Mouse (Mus musculus) embryonic facial prominence, embryonic 10.5 days (tissue): ENCODE measurements around the gene Sh3tc1. TPM values are rescaled to one million over a fixed set of nuclear protein-coding genes. Genes with fewer than 3 reads are reported as not detected.

Experiments used
- DNase-seq: peaks from one replicate; pipeline ENCODE4 v3.0.0-alpha.2; 2017; ENCODE audit warnings: low spot score
- H3K27ac ChIP-seq: fragments of 300-500 bp; sonication (generic); replicated peaks from 2 replicates; pipeline ENCODE4 v1.5.1; 2016; ENCODE audit warnings: mild to moderate bottlenecking
- H3K27me3 ChIP-seq: fragments of 300-500 bp; sonication (generic); replicated peaks from 2 replicates; pipeline ENCODE4 v1.6.1; 2016; ENCODE audit warnings: low read depth, mild to moderate bottlenecking; ENCODE audit not compliant: poor library complexity, severe bottlenecking
- H3K36me3 ChIP-seq: fragments of 300-500 bp; sonication (generic); replicated peaks from 2 replicates; pipeline ENCODE4 v1.6.1; 2016; ENCODE audit warnings: mild to moderate bottlenecking, moderate library complexity
- H3K4me1 ChIP-seq: fragments of 300-500 bp; sonication (generic); 2 replicates; pipeline ENCODE4 v1.6.1; 2016
- H3K4me3 ChIP-seq: fragments of 300-500 bp; sonication (generic); 2 replicates; pipeline ENCODE4 v1.5.1; 2016; ENCODE audit warnings: mild to moderate bottlenecking, moderate library complexity
- H3K9me3 ChIP-seq: fragments of 300-500 bp; sonication (generic); 2 replicates; pipeline ENCODE4 v1.6.1; 2016; ENCODE audit warnings: mild to moderate bottlenecking
- WGBS: fragments of 180-500 bp; shearing (Covaris S2); methylation state at CpG from one replicate; pipeline ENCODE4 v1.1.7; 2016; 5-methylcytosine and 5-hydroxymethylcytosine counted together
- polyA plus RNA-seq: library from polyadenylated mRNA; unstranded; fragments of >200 nt; fragmentation: Nextera tagmentation; extraction: Ambion mirVana; gene quantifications from 2 replicates; pipeline ENCODE4 v1.2.1, GENCODE M21; 2016

Sh3tc1 gene
- polyA plus RNA-seq, 1 experiment from 2014 or later: 3.7 TPM

DNA sequence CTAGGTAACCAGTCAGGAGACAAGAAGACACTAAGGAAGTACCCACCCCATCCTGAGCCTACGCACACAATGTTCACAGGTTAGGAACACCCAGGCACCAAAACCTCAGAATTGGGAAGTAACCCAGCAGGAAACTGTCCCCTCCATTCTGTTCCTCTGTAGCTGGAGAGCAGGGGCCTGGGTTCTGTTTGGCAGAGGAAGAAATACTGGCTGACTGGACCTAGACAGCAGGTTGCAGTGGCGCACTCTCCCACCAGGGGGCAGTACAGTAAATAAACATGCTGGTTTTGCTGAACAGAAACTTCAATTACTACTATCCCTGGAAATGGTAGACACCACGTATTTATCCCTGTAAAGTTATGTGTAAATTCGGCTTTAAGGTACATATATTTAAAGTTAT is 7.1 kb upstream of the Sh3tc1 start:
- WGBS: 30% methylated on average over 4 of the region's 4 CpGs
- peak; percentile 74 for DNase-seq
- Histone ChIP-seq H3K4me3 (no peak overlapping the region), H3K27ac (no peak overlapping the region), H3K36me3 (no peaks in the 10 kb centered on the region), H3K9me3 (no peaks in the 10 kb centered on the region), H3K4me1 (no peaks in the 10 kb centered on the region), H3K27me3 (peaks cover 1% of the 10 kb centered on the region; the same call in 1 of the 2 replicates)

- no peak overlapping the region for H3K4me3 ChIP-seq
Observed at GRCm38 (mm10) chr5:35745406-35745805, 5.6 kb upstream of the Sh3tc1 start.

DNA sequence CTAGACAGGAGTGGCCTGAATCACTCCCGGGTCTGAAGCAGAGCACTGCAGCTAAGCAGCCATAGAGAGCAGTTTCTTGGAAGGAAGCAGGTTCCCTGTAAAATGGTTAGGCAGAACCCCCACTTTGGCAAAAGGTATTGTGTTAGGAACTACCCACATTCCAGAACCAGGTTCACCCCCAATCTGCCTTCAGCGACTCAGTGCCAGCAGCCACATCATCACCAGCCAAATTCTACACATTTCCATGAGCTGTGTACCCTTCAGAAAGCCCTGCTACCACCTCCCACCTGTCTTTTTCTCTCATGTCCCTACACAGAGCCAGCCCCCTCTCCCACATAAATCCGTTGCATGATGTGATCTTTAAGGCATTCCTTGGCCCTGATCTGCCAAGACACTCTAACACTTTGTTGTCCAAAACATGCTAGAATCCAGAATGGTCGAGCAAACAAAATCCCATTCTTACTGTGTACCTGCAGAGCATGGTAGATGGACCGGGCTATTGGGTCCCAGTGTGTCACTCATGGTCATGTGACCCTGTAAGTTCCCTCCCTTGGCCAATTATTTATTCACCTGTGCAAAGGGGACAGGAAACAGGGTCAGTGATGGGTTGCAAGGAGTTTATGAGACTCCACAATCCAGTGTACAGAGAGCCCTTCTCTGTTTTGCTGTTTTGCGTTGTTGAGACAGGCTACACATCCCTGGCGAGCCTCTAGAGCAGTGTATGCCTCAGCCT is 4.4 kb upstream of the Sh3tc1 start:
- WGBS: 85% methylated on average over 7 of the region's 7 CpGs
- no peaks in the 10 kb centered on the region for H3K36me3 ChIP-seq
- H3K4me1 ChIP-seq: peaks cover 20% of the 10 kb centered on the region

More at GRCm38 (mm10) chr5:35745406-35745805, 5.6 kb upstream of the Sh3tc1 start:
- peaks cover 16% of the 10 kb centered on the region for H3K27me3 ChIP-seq
- H3K9me3 ChIP-seq: no peaks in the 10 kb centered on the region
- H3K27ac ChIP-seq: no peak overlapping the region
- no peak for DNase-seq
- WGBS: 84% methylated on average over 5 of the region's 5 CpGs
- H3K36me3 ChIP-seq: no peaks in the 10 kb centered on the region
- peaks cover 9% of the 10 kb centered on the region for H3K4me1 ChIP-seq

GRCm38 (mm10) chr5:35743238-35743951 is 3.6 kb upstream of the Sh3tc1 start:
- DNase-seq: no peak
- peaks cover 31% of the 10 kb centered on the region for H3K27me3 ChIP-seq

More for the DNA sequence above, 4.4 kb upstream of the Sh3tc1 start:
- H3K27ac ChIP-seq: no peak overlapping the region
- no peaks in the 10 kb centered on the region for H3K9me3 ChIP-seq
- no peak overlapping the region for H3K4me3 ChIP-seq
- peaks cover 29% of the 10 kb centered on the region for H3K27me3 ChIP-seq
- no peak for DNase-seq

DNA sequence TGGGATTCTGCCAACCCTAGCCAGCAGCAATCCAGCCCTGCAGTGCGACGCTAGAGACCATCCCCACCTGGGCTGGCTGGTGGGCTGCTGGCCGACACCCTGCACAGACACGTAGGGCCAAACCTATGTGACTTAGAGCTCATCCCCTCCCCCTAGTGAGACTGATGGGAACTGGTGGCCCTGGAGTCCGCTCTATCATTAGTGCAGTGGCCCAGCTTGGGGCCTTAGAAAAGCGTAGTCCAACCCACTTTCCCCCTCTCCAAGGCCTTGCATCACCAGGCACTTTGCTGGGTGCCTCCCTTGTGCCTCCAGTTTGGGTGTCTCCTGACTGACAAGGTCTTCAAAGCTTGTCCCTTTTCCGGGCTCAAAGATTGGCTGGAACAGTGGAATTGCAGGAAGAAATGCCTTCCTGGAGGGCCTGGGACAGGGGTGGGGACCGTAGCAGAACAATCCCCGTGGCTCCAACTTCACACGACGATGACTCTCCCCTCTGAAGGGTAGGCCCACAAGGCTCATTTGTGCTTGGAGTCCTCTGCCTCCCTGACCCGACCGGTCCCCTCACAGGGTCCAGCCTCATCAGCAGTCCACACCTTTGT is 1.5 kb upstream of the Sh3tc1 start:
- Histone ChIP-seq H3K4me1 (peaks cover 26% of the 10 kb centered on the region), H3K36me3 (no peaks in the 10 kb centered on the region), H3K27me3 (peaks cover 31% of the 10 kb centered on the region), H3K4me3 (no peak overlapping the region), H3K9me3 (no peaks in the 10 kb centered on the region), H3K27ac (no peak overlapping the region)
- 43% methylated on average over 13 of the region's 13 CpGs for WGBS
- no peak for DNase-seq

More at GRCm38 (mm10) chr5:35743238-35743951, 3.6 kb upstream of the Sh3tc1 start:
- no peaks in the 10 kb centered on the region for H3K9me3 ChIP-seq
- H3K4me3 ChIP-seq: no peak overlapping the region
- WGBS: 77% methylated on average over 8 of the region's 8 CpGs
- H3K36me3 ChIP-seq: no peaks in the 10 kb centered on the region
- peaks cover 20% of the 10 kb centered on the region for H3K4me1 ChIP-seq
- H3K27ac ChIP-seq: no peak overlapping the region

GRCm38 (mm10) chr5:35740716-35741115 is 929 bp upstream of the Sh3tc1 start:
- WGBS: 6% methylated on average over 10 of the region's 10 CpGs
- no peak overlapping the region for H3K4me3 ChIP-seq
- peaks cover 31% of the 10 kb centered on the region for H3K27me3 ChIP-seq
- no peaks in the 10 kb centered on the region for H3K9me3 ChIP-seq
- DNase-seq: no peak
- H3K27ac ChIP-seq: no peak overlapping the region
- peaks cover 26% of the 10 kb centered on the region for H3K4me1 ChIP-seq
- H3K36me3 ChIP-seq: no peaks in the 10 kb centered on the region

- 85% methylated on average over 2 of the region's 2 CpGs for WGBS
Observed at GRCm38 (mm10) chr5:35739005-35739404, 782 bp downstream of the Sh3tc1 start.

GRCm38 (mm10) chr5:35737231-35737901 is 2.4 kb downstream of the Sh3tc1 start:
- 88% methylated on average over 20 of the region's 20 CpGs for WGBS
- Histone ChIP-seq H3K4me1 (peaks cover 26% of the 10 kb centered on the region), H3K27ac (no peak overlapping the region), H3K4me3 (no peak overlapping the region), H3K36me3 (no peaks in the 10 kb centered on the region), H3K27me3 (peaks cover 31% of the 10 kb centered on the region), H3K9me3 (no peaks in the 10 kb centered on the region)
- DNase-seq: no peak

More at GRCm38 (mm10) chr5:35739005-35739404, 782 bp downstream of the Sh3tc1 start:
- no peak for DNase-seq
- peaks cover 26% of the 10 kb centered on the region for H3K4me1 ChIP-seq
- peaks cover 31% of the 10 kb centered on the region for H3K27me3 ChIP-seq
- H3K4me3 ChIP-seq: no peak overlapping the region
- H3K9me3 ChIP-seq: no peaks in the 10 kb centered on the region
- H3K27ac ChIP-seq: no peak overlapping the region
- H3K36me3 ChIP-seq: no peaks in the 10 kb centered on the region

DNA sequence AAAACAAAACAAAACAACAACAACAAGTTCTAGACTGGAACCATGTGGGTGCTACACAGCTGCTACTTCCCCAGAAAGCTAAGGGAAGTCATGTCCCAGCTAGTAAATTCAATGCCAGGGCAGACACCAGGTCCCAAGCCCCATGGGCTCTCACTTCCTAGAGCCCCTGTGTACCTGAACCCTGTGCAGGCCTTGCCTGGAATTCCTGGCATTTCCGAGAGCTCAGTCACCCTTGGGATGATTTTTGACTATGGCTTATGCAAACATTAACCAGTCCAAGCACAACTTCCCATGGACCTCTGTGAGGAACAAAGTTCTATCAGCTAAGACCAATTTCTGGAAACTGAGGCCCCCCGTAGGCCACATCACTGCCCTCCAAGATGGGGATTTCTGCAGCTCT is 6.3 kb downstream of the Sh3tc1 start:
- H3K27ac ChIP-seq: no peak overlapping the region
- no peak overlapping the region for H3K4me3 ChIP-seq
- no peaks in the 10 kb centered on the region for H3K36me3 ChIP-seq
- peaks cover 16% of the 10 kb centered on the region for H3K4me1 ChIP-seq
- no peak for DNase-seq
- no peaks in the 10 kb centered on the region for H3K9me3 ChIP-seq
- WGBS: 75% methylated on average over 2 of the region's 2 CpGs
- H3K27me3 ChIP-seq: no peaks in the 10 kb centered on the region

GRCm38 (mm10) chr5:35731006-35731405 is 8.8 kb downstream of the Sh3tc1 start:
- no peak overlapping the region for H3K4me3 ChIP-seq
- 88% methylated on average over 4 of the region's 4 CpGs for WGBS
- no peaks in the 10 kb centered on the region for H3K36me3 ChIP-seq
- H3K9me3 ChIP-seq: no peaks in the 10 kb centered on the region
- peaks cover 13% of the 10 kb centered on the region for H3K4me1 ChIP-seq
- H3K27me3 ChIP-seq: no peaks in the 10 kb centered on the region
- no peak for DNase-seq
- H3K27ac ChIP-seq: no peak overlapping the region

- DNase-seq: no peak
Observed at GRCm38 (mm10) chr5:35730552-35730951, 9.2 kb downstream of the Sh3tc1 start.

DNA sequence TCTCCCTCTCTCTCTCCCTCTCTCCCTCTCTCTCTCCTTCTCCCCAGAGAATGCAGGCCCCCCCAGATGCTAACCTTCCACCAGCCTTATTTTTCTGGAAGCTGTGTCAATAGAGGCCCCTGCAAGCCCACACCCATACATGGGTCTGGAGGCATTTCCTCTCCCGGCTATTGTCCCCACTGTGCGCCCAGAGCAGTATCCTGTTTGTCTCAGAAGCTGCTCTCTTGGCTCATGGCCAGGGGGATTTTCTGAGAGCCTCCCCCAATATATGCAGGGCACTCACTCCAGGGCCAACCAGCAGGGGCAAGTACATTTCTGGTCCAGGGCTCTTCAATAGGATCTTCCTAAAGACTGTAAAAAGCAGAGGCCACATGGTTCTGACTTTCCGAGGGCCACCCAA is 9.9 kb downstream of the Sh3tc1 start:
- H3K9me3 ChIP-seq: no peaks in the 10 kb centered on the region
- no peak for DNase-seq
- H3K27ac ChIP-seq: 0 out of 2 replicates have a peak overlapping the region, but pooled peaks have one; percentile 80
- no peaks in the 10 kb centered on the region for H3K36me3 ChIP-seq
- no peak overlapping the region for H3K4me3 ChIP-seq
- H3K4me1 ChIP-seq: peaks cover 13% of the 10 kb centered on the region
- 83% methylated on average over 3 of the region's 3 CpGs for WGBS
- no peaks in the 10 kb centered on the region for H3K27me3 ChIP-seq

More at GRCm38 (mm10) chr5:35730552-35730951, 9.2 kb downstream of the Sh3tc1 start:
- H3K4me1 ChIP-seq: peaks cover 13% of the 10 kb centered on the region
- no peaks in the 10 kb centered on the region for H3K9me3 ChIP-seq
- WGBS: 70% methylated on average over 1 of the region's 1 CpGs
- H3K4me3 ChIP-seq: no peak overlapping the region
- no peaks in the 10 kb centered on the region for H3K36me3 ChIP-seq
- H3K27me3 ChIP-seq: no peaks in the 10 kb centered on the region
- no peak overlapping the region for H3K27ac ChIP-seq
